Mouse (Mus musculus) MEL (cell line): ENCODE results near the gene Serpina11.

Experiments used
- CTCF ChIP-seq, 3 experiments: IDR thresholded peaks in 2 of 3; conservative IDR thresholded peaks in 1 of 3; 2 replicates each; pipeline ENCODE4 v1.5.1; 2011 to 2012; ENCODE audit warnings: low read length in 3 of 3, low read depth in 2 of 3, mild to moderate bottlenecking in 2 of 3, improper control_type of control experiment in 1 of 3, inconsistent platforms in 1 of 3, mixed read lengths in 1 of 3, moderate library complexity in 1 of 3; ENCODE audit not compliant: control insufficient read depth in 1 of 3, insufficient read depth in 1 of 3, poor library complexity in 1 of 3, severe bottlenecking in 1 of 3
- POLR2A ChIP-seq, 2 experiments: IDR thresholded peaks; 2 replicates each; pipeline ENCODE4 v1.6.1; 2011 to 2012; ENCODE audit warnings: low read length in 2 of 2, mild to moderate bottlenecking in 2 of 2, control low read depth in 1 of 2, improper control_type of control experiment in 1 of 2, low read depth in 1 of 2, moderate library complexity in 1 of 2; ENCODE audit not compliant: control insufficient read depth in 1 of 2, insufficient read depth in 1 of 2, poor library complexity in 1 of 2
- TAL1 ChIP-seq: IDR thresholded peaks from 2 replicates; pipeline ENCODE4 v1.6.1; 2012; ENCODE audit warnings: mild to moderate bottlenecking, inconsistent platforms, low read length, moderate library complexity, mixed read lengths
- TBP ChIP-seq: IDR thresholded peaks from 2 replicates; pipeline ENCODE4 v1.8.0; 2011; ENCODE audit warnings: low read depth, low read length, improper control_type of control experiment

- TF ChIP-seq CTCF (IDR thresholded peaks at IDR 0.05 in 2 of 3, conservative IDR thresholded peaks at IDR 0.05 in 1 of 3; ENCODE audit: control insufficient read depth in 1 of 3, insufficient read depth in 1 of 3, low read depth in 2 of 3, low read length in 3 of 3, poor library complexity in 1 of 3, severe bottlenecking in 1 of 3) (no peak), TAL1 (no peak), TBP (no peak), POLR2A (IDR thresholded peaks at IDR 0.05; ENCODE audit: control insufficient read depth in 1 of 2, insufficient read depth in 1 of 2, low read depth in 1 of 2, low read length in 2 of 2, poor library complexity in 1 of 2) (no peak)
Observed at GRCm38 (mm10) chr12:103962337-103962736, 27.4 kb downstream of the Serpina11 start.
